Mouse (Mus musculus): ENCODE results near the gene Vmn1r169.
"Not testable (repeated sequence)": the region's sequence is repeated elsewhere in the genome, so short reads cannot be mapped to it uniquely, and the experiment has no call there.

Vmn1r169 gene

DNA sequence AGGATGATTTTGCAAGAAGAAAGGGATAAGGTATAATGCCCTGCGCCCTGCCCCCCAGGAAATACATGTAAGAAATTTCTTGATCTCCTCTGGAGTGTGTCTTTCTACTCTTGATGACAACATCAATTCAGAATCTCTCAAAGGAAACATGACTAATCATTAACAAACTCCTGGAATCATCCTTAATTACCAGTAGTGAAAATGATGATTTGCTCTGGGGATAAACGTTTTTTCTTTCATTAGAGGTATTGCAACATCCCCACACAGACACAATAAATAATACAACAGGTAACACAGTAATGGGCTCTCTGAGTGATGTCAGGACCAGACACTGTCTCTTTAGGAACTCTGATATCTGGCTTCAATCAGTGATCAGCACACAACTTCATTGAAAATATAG, at the start of gene Vmn1r169:
Gene Vmn1r169 (plus strand): TSS at position 301 of the 400 bp plus-strand sequence.
- not testable (repeated sequence) for H3K4me1 ChIP-seq (replicated peaks; ENCODE audit: low read depth, low read length); H3K36me3 ChIP-seq (ENCODE audit: insufficient read depth, low read length); H3K4me3 ChIP-seq (replicated peaks; ENCODE audit: low read length); H3K27me3 ChIP-seq (ENCODE audit: insufficient read depth, low read length); H3K9me3 ChIP-seq (ENCODE audit: low read length)

DNA sequence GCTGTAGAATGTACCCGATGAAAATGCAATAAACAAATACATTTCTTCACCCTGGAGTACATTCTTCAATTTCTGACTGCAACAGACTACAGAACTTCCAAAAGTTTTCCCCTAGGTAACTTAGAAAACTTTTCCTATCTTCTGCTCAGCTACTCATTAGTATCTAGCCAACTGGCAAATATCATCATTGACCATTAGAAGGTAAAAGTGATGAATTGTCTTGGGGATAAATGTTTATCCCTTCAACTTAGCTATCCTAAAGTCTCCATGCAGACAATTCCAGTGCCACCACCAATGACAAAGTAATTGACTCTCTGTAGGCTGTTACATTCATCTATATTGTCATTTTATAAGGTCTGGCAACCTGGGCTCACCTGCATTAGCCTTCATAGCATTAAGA, 35.9 kb upstream of the Vmn1r169 start, which contains the start of gene Vmn1r168:
Gene Vmn1r168 (plus strand): TSS at position 301 of the 400 bp plus-strand sequence.
- not testable (repeated sequence) for H3K27me3 ChIP-seq (ENCODE audit: insufficient read depth, low read length); H3K36me3 ChIP-seq (ENCODE audit: insufficient read depth, low read length); H3K4me1 ChIP-seq (replicated peaks; ENCODE audit: low read depth, low read length); H3K4me3 ChIP-seq (replicated peaks; ENCODE audit: low read length)
- peaks cover 12% of the 10 kb centered on the region for H3K9me3 ChIP-seq (ENCODE audit: low read length)

DNA sequence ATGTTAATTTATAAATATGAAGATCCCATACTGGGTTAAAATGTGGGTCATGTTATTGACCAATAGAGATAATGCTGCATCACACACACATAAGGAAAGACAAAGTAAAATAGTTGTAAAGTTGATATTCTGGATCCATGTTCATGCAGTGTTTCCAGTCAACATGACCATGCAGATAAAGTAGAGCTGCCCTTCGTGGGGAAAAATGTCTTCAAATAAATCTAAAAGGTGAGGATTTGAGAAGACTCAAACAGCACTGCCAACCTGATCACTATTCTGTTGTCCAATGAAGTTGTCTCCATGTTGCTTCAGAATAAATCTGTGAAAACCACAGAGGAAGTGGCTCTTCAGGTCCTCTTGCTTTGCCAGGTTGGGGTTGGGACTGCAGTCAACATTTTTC, 30.5 kb downstream of the Vmn1r169 start, which contains the start of gene Vmn1r170:
Gene Vmn1r170 (plus strand): TSS at position 301 of the 400 bp plus-strand sequence.
- H3K4me3 ChIP-seq (replicated peaks; ENCODE audit: low read length); H3K9me3 ChIP-seq (ENCODE audit: low read length); H3K27me3 ChIP-seq (ENCODE audit: insufficient read depth, low read length); H3K36me3 ChIP-seq (ENCODE audit: insufficient read depth, low read length); H3K4me1 ChIP-seq (replicated peaks; ENCODE audit: low read depth, low read length): not testable (repeated sequence)
